Mouse (Mus musculus): ENCODE measurements around the gene Usp19. TPM values are rescaled to one million over a fixed set of nuclear protein-coding genes. Genes with fewer than 3 reads are reported as not detected.

The Usp19 gene
- polyA plus RNA-seq, 1 experiment, result 173 TPM

GRCm38 (mm10) chr9:108452911-108453310 is 37.5 kb upstream of the Usp19 start:
- peak overlapping the region; percentile 66 for H3K4me3 ChIP-seq (ENCODE audit: insufficient read depth, low read length)
- TF ChIP-seq CTCF (IDR thresholded peaks at IDR 0.05; ENCODE audit: extremely low read depth, insufficient read depth, low read length), result no peak
- no peak for TF ChIP-seq POLR2A (IDR thresholded peaks at IDR 0.05; ENCODE audit: extremely low read depth, insufficient read depth, low read length)
- no peak overlapping the region for H3K27ac ChIP-seq (ENCODE audit: insufficient read depth, low read length)
- peaks cover 4% of the 10 kb centered on the region for H3K4me1 ChIP-seq (ENCODE audit: control insufficient read depth, insufficient read depth, low read length)

GRCm38 (mm10) chr9:108453458-108453857 is 36.9 kb upstream of the Usp19 start:
- TF ChIP-seq CTCF (IDR thresholded peaks at IDR 0.05; ENCODE audit: extremely low read depth, insufficient read depth, low read length), result no peak
- TF ChIP-seq POLR2A (IDR thresholded peaks at IDR 0.05; ENCODE audit: extremely low read depth, insufficient read depth, low read length), result no peak
- Histone ChIP-seq H3K4me1 (ENCODE audit: control insufficient read depth, insufficient read depth, low read length) (peaks cover 4% of the 10 kb centered on the region), H3K4me3 (ENCODE audit: insufficient read depth, low read length) (no peak overlapping the region), H3K27ac (ENCODE audit: insufficient read depth, low read length) (no peak overlapping the region)

GRCm38 (mm10) chr9:108454429-108454828 is 36.0 kb upstream of the Usp19 start:
- Histone ChIP-seq H3K27ac (ENCODE audit: insufficient read depth, low read length) (no peak overlapping the region), H3K4me1 (ENCODE audit: control insufficient read depth, insufficient read depth, low read length) (peaks cover 3% of the 10 kb centered on the region), H3K4me3 (ENCODE audit: insufficient read depth, low read length) (no peak overlapping the region)
- no peak for TF ChIP-seq POLR2A (IDR thresholded peaks at IDR 0.05; ENCODE audit: extremely low read depth, insufficient read depth, low read length)
- no peak for TF ChIP-seq CTCF (IDR thresholded peaks at IDR 0.05; ENCODE audit: extremely low read depth, insufficient read depth, low read length)

GRCm38 (mm10) chr9:108455747-108456571 is 34.4 kb upstream of the Usp19 start:
- no peak for TF ChIP-seq CTCF (IDR thresholded peaks at IDR 0.05; ENCODE audit: extremely low read depth, insufficient read depth, low read length)
- no peak for TF ChIP-seq POLR2A (IDR thresholded peaks at IDR 0.05; ENCODE audit: extremely low read depth, insufficient read depth, low read length)
- H3K4me1 ChIP-seq (ENCODE audit: control insufficient read depth, insufficient read depth, low read length), result no peaks in the 10 kb centered on the region

GRCm38 (mm10) chr9:108456953-108457352 is 33.4 kb upstream of the Usp19 start:
- TF ChIP-seq CTCF (IDR thresholded peaks at IDR 0.05; ENCODE audit: extremely low read depth, insufficient read depth, low read length) (no peak), POLR2A (IDR thresholded peaks at IDR 0.05; ENCODE audit: extremely low read depth, insufficient read depth, low read length) (no peak)
- peaks cover 5% of the 10 kb centered on the region; the same call in 1 of the 2 replicates for H3K4me1 ChIP-seq (ENCODE audit: control insufficient read depth, insufficient read depth, low read length)
- no peak overlapping the region for H3K4me3 ChIP-seq (ENCODE audit: insufficient read depth, low read length)
- H3K27ac ChIP-seq (ENCODE audit: insufficient read depth, low read length), result no peak overlapping the region

More at GRCm38 (mm10) chr9:108455747-108456571, 34.4 kb upstream of the Usp19 start:
- H3K27ac ChIP-seq (ENCODE audit: insufficient read depth, low read length), result no peak overlapping the region
- no peak overlapping the region for H3K4me3 ChIP-seq (ENCODE audit: insufficient read depth, low read length)

GRCm38 (mm10) chr9:108459939-108460318 is 30.5 kb upstream of the Usp19 start:
- Histone ChIP-seq H3K4me3 (ENCODE audit: insufficient read depth, low read length) (peak overlapping the region; percentile 84; the same call in 1 of the 2 replicates), H3K4me1 (ENCODE audit: control insufficient read depth, insufficient read depth, low read length) (peaks cover 8% of the 10 kb centered on the region; the same call in 1 of the 2 replicates), H3K27ac (ENCODE audit: insufficient read depth, low read length) (no peak overlapping the region)
- TF ChIP-seq CTCF (IDR thresholded peaks at IDR 0.05; ENCODE audit: extremely low read depth, insufficient read depth, low read length) (no peak), POLR2A (IDR thresholded peaks at IDR 0.05; ENCODE audit: extremely low read depth, insufficient read depth, low read length) (no peak)

- TF ChIP-seq CTCF (IDR thresholded peaks at IDR 0.05; ENCODE audit: extremely low read depth, insufficient read depth, low read length), result no peak
- peak; percentile 39; the same call in 1 of the 2 replicates for TF ChIP-seq POLR2A (IDR thresholded peaks at IDR 0.05; ENCODE audit: extremely low read depth, insufficient read depth, low read length)
- H3K4me3 ChIP-seq (ENCODE audit: insufficient read depth, low read length), result peak within 1 kb of the TSS; percentile 84
- peaks cover 8% of the 10 kb centered on the region; the same call in 1 of the 2 replicates for H3K4me1 ChIP-seq (ENCODE audit: control insufficient read depth, insufficient read depth, low read length)
- H3K27ac ChIP-seq (ENCODE audit: insufficient read depth, low read length), result peak within 1 kb of the TSS; percentile 43; the same call in 1 of the 2 replicates
Measured at GRCm38 (mm10) chr9:108460319-108461178, 29.9 kb upstream of the Usp19 start, which contains the start of gene Ccdc71. Gene Ccdc71, plus strand, starts transcription at chr9:108460527.

- peak within 1 kb of the TSS; percentile 84 for H3K4me3 ChIP-seq (ENCODE audit: insufficient read depth, low read length)
- H3K27ac ChIP-seq (ENCODE audit: insufficient read depth, low read length), result peak within 1 kb of the TSS; percentile 43; the same call in 1 of the 2 replicates
- TF ChIP-seq CTCF (IDR thresholded peaks at IDR 0.05; ENCODE audit: extremely low read depth, insufficient read depth, low read length), result no peak
- no peak for TF ChIP-seq POLR2A (IDR thresholded peaks at IDR 0.05; ENCODE audit: extremely low read depth, insufficient read depth, low read length)
- H3K4me1 ChIP-seq (ENCODE audit: control insufficient read depth, insufficient read depth, low read length), result peaks cover 8% of the 10 kb centered on the region; the same call in 1 of the 2 replicates
Measured at GRCm38 (mm10) chr9:108461181-108461631, 29.2 kb upstream of the Usp19 start, which contains the start of gene Klhdc8b. Gene Klhdc8b, minus strand, starts transcription at chr9:108461581.

GRCm38 (mm10) chr9:108461675-108462074 is 28.7 kb upstream of the Usp19 start:
- Histone ChIP-seq H3K4me1 (ENCODE audit: control insufficient read depth, insufficient read depth, low read length) (peaks cover 8% of the 10 kb centered on the region; the same call in 1 of the 2 replicates), H3K27ac (ENCODE audit: insufficient read depth, low read length) (no peak overlapping the region), H3K4me3 (ENCODE audit: insufficient read depth, low read length) (peak overlapping the region; percentile 84; the same call in 1 of the 2 replicates)
- TF ChIP-seq POLR2A (IDR thresholded peaks at IDR 0.05; ENCODE audit: extremely low read depth, insufficient read depth, low read length) (no peak), CTCF (IDR thresholded peaks at IDR 0.05; ENCODE audit: extremely low read depth, insufficient read depth, low read length) (no peak)
